Mouse (Mus musculus) hindbrain, embryonic 11.5 days (tissue): ENCODE data around the gene Cope. TPM values are rescaled to one million over a fixed set of nuclear protein-coding genes. Genes with fewer than 3 reads are reported as not detected.

ENCODE experiments used
- ATAC-seq: fragments of 200-750 bp; cut with Nextera tagmentation; 2 replicates; pipeline ENCODE4 v1.8.0; 2017; ENCODE audit warnings: mild to moderate bottlenecking, moderate TSS enrichment, moderate library complexity; ENCODE audit not compliant: low FRiP score
- DNase-seq: peaks from one replicate; pipeline ENCODE4 v3.0.0-alpha.2; 2015; ENCODE audit warnings: low spot score
- H3K27ac ChIP-seq: fragments of 300-500 bp; sonication (generic); 2 replicates; pipeline ENCODE4 v1.5.1; 2014; ENCODE audit warnings: mild to moderate bottlenecking, low read depth, low read length
- H3K27me3 ChIP-seq: fragments of 300-500 bp; sonication (generic); 2 replicates; pipeline ENCODE4 v1.6.1; 2014; ENCODE audit warnings: mild to moderate bottlenecking, low read length, moderate library complexity, mixed read lengths; ENCODE audit not compliant: control insufficient read depth, insufficient read depth
- H3K36me3 ChIP-seq: fragments of 300-500 bp; sonication (generic); 2 replicates; pipeline ENCODE4 v1.6.1; 2014; ENCODE audit warnings: mild to moderate bottlenecking, low read length, moderate library complexity, mixed read lengths; ENCODE audit not compliant: control insufficient read depth, insufficient read depth
- H3K4me1 ChIP-seq: fragments of 300-500 bp; sonication (generic); replicated peaks from 2 replicates; pipeline ENCODE4 v1.6.1; 2014; ENCODE audit warnings: low read length, mixed read lengths; ENCODE audit not compliant: control insufficient read depth, insufficient read depth
- H3K4me2 ChIP-seq: fragments of 300-500 bp; sonication (generic); replicated peaks from 2 replicates; pipeline ENCODE4 v1.6.1; 2014; ENCODE audit warnings: mild to moderate bottlenecking, low read depth, low read length
- H3K4me3 ChIP-seq: fragments of 300-500 bp; sonication (generic); 2 replicates; pipeline ENCODE4 v1.5.1; 2014; ENCODE audit warnings: low read depth, low read length
- H3K9ac ChIP-seq: fragments of 300-500 bp; sonication (generic); 2 replicates; pipeline ENCODE4 v1.6.1; 2014; ENCODE audit warnings: low read depth, low read length
- H3K9me3 ChIP-seq: fragments of 300-500 bp; sonication (generic); 2 replicates; pipeline ENCODE4 v1.6.1; 2016; ENCODE audit warnings: low read length; ENCODE audit not compliant: control insufficient read depth
- WGBS: fragments of 180-500 bp; shearing (Covaris S2); extraction: QIAGEN DNeasy Blood & Tissue Kit; methylation state at CpG from one replicate; pipeline ENCODE4 v1.1.7; 2014; 5-methylcytosine and 5-hydroxymethylcytosine counted together
- polyA plus RNA-seq: library from polyadenylated mRNA; unstranded; fragments of >200 nt; fragmentation: Nextera tagmentation; extraction: Ambion mirVana; gene quantifications from 2 replicates; pipeline ENCODE4 v1.2.1, GENCODE M21; 2014

Gene Cope
- polyA plus RNA-seq, 1 experiment from 2014 or later, result 278 TPM

DNA sequence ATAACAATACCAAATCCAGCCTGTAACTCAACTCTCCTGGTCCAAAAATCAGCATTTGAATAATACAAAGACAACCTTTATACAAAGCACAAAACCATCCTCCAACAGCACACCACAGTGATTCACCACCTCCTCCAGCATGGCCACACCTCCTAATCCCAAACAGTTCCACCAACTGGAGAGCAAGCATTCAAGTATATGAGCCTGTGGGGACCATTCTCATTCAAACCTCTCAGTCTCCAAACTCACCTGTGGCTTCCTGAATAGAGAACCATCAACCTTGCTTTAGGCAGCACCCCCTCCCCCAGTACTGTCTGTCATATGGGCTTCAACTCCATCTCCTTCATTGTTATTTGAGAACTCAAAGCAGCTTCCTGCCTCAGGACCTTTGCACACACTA lies 28.0 kb upstream of the Cope start:
- Histone ChIP-seq H3K9me3 (no peaks in the 10 kb centered on the region), H3K27ac (no peak overlapping the region), H3K36me3 (no peaks in the 10 kb centered on the region), H3K4me3 (no peak overlapping the region), H3K27me3 (no peaks in the 10 kb centered on the region), H3K4me2 (no peak overlapping the region), H3K4me1 (no peaks in the 10 kb centered on the region), H3K9ac (no peak overlapping the region)
- no peak for DNase-seq
- no peak for ATAC-seq

DNA sequence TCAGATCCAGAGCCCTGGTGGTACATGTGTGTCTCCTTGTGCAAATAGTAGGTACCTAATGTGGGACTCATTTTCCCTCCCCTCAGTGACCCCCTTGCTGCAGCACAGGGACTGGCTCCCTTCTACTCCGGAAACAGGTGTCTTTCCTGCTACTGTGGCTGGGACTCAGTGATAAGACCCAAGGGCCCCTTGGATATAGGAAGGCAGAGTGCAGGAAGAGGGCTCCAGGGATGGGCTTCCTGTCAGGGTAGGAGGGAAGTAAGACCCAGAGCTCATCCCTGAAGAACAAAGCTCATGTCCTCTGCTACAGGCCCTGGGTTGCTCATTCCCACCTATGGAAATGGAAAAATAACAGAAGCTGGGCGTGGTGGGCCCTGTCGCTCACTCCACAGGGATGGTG lies 25.8 kb upstream of the Cope start:
- ATAC-seq (no peak), DNase-seq (no peak)
- H3K4me2 ChIP-seq, result no peak overlapping the region
- H3K4me3 ChIP-seq, result no peak overlapping the region
- 89% methylated on average over 3 of the region's 3 CpGs for WGBS
- H3K9me3 ChIP-seq, result no peaks in the 10 kb centered on the region
- no peaks in the 10 kb centered on the region for H3K27me3 ChIP-seq
- H3K36me3 ChIP-seq, result no peaks in the 10 kb centered on the region
- no peak overlapping the region for H3K27ac ChIP-seq
- H3K9ac ChIP-seq, result no peak overlapping the region
- no peaks in the 10 kb centered on the region for H3K4me1 ChIP-seq

DNA sequence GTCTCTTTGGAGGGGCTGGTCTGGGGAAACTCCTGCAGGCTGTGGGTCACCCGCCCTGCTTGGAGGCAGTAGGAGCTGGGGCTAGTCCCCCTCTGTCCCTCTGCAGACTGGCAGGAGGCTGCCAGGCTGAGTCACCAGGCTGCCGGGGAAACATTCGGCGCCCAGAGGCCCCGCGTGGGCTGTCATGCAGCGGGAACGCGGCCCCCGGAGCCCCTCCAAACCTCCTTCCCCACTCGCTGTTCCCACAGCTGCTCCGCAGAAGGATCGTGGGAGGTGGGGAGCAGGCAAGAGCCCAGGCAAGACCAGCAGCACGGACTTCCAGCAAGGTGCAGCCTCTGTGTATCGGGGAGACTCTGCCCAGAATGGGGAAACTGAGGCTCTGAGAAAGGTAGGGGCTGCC lies 24.1 kb upstream of the Cope start:
- DNase-seq (no peak), ATAC-seq (no peak)
- Histone ChIP-seq H3K4me2 (no peak overlapping the region), H3K9me3 (no peaks in the 10 kb centered on the region), H3K27me3 (no peaks in the 10 kb centered on the region), H3K4me3 (no peak overlapping the region), H3K9ac (no peak overlapping the region), H3K4me1 (no peaks in the 10 kb centered on the region), H3K27ac (no peak overlapping the region), H3K36me3 (no peaks in the 10 kb centered on the region)
- 65% methylated on average over 14 of the region's 15 CpGs for WGBS

- Histone ChIP-seq H3K9me3 (no peaks in the 10 kb centered on the region), H3K27ac (no peak overlapping the region), H3K4me2 (no peak overlapping the region), H3K4me3 (no peak overlapping the region), H3K36me3 (no peaks in the 10 kb centered on the region), H3K9ac (no peak overlapping the region), H3K27me3 (no peaks in the 10 kb centered on the region), H3K4me1 (0 out of 2 replicates have a peak, but pooled peaks cover under 1% of the 10 kb centered on the region)
- DNase-seq, result no peak
- WGBS, result 70% methylated on average over 8 of the region's 8 CpGs
- no peak for ATAC-seq
These were observed 23.1 kb upstream of the Cope start for GRCm38 (mm10) chr8:70279266-70279665.

- Histone ChIP-seq H3K27ac (no peak overlapping the region), H3K4me2 (no peak overlapping the region), H3K9ac (no peak overlapping the region), H3K9me3 (no peaks in the 10 kb centered on the region), H3K4me3 (no peak overlapping the region), H3K27me3 (no peaks in the 10 kb centered on the region), H3K4me1 (peaks cover 5% of the 10 kb centered on the region; the same call in 1 of the 2 replicates), H3K36me3 (peaks cover 3% of the 10 kb centered on the region)
- no peak for DNase-seq
- no peak for ATAC-seq
- WGBS, result 51% methylated on average over 3 of the region's 3 CpGs
These were observed 21.3 kb upstream of the Cope start for GRCm38 (mm10) chr8:70281001-70281400.

DNA sequence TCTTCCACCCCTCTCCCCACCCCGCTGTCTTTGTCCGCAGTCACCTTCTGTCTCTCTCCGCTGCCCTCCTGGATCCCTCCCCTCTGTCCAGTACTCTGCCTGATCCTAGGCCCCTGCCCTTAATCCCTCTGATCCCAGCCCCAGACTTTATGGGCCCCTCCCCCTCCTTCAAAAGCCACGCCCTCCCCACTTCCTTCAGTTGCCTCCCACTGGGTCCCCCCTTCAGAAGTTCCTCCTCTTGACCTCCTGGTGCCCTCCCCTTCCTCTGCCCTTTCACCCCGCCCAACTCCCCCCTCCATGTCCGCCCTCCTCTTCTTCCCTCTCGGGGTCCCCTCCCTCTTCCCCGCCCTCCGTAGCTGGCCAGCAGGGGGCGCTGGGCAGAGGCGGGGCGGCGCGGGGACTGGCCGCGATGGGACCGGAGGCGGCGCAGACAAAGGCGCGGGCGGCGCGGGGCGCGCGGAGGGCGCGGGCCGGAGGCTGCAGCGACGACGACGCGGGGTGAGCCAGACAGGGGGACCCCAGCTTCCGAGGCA lies 19.6 kb upstream of the Cope start, which contains the start of gene Homer3:
Homer3 (plus strand) TSS at position 225 of the 533 bp plus-strand sequence.
- peak; percentile 90 for ATAC-seq
- Histone ChIP-seq H3K36me3 (peaks cover 13% of the 10 kb centered on the region), H3K4me1 (peaks cover 5% of the 10 kb centered on the region; the same call in 1 of the 2 replicates), H3K4me2 (peak within 1 kb of the TSS; percentile 83), H3K9me3 (no peaks in the 10 kb centered on the region), H3K4me3 (peak within 1 kb of the TSS; percentile 91), H3K27me3 (no peaks in the 10 kb centered on the region), H3K9ac (peak within 1 kb of the TSS; percentile 98), H3K27ac (peak within 1 kb of the TSS; percentile 68; the same call in 1 of the 2 replicates)
- peak; percentile 94 for DNase-seq
- WGBS, result 1% methylated on average over 33 of the region's 36 CpGs

DNA sequence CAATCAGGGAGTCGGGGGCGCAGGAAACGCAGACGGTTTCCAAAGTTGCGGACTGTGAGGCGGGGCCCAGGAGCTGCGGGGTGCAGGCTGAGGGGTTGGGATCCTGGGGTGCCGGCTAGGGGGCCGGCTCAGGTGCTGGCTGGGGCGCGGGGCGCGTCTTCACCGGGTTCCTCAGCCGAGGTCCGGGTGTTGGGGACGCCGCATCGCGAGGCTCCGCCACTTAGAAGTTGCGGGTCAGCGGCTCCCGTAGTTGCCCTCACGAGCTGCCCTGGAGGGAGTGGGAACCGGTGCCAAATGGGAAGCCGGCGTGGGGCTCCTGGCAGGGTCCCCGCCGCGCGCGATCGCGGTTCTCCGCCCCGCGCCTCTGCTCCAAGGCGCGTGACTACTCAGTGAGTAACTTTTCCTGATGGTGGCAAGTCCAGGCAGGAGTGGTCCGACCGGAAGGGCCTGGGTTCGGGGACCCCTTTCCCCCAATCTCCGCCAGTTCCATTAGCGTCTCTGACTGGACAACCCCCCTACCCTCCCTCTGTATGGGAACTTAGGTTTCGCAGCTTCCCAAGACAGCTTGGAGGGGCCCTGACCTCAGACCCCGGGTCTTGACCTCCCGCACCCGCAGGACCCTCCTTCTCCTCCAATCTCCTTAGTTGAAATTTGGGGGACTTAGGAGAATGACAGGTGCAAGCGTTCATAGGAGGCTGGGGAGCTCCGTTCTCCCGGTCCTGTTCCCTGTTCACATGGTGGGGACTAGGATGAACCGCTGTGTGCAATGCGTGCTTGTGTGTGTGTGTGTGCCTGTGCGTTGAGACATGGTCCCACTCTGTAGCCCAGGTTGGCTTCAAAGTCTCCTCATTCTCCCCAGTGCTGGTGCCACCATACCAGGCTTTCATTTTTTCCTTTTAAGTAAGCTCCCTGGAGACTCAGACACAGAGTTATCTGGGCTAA lies 18.9 kb upstream of the Cope start:
- ATAC-seq (peak; percentile 74), DNase-seq (peak; percentile 54)
- Histone ChIP-seq H3K36me3 (peaks cover 15% of the 10 kb centered on the region), H3K27me3 (no peaks in the 10 kb centered on the region), H3K4me2 (peak overlapping the region; percentile 83), H3K9me3 (no peaks in the 10 kb centered on the region), H3K9ac (peak overlapping the region; percentile 98), H3K4me1 (peaks cover 5% of the 10 kb centered on the region; the same call in 1 of the 2 replicates), H3K4me3 (peak overlapping the region; percentile 91), H3K27ac (peak overlapping the region; percentile 68; the same call in 1 of the 2 replicates)
- under 1% methylated on average over 52 of the region's 55 CpGs for WGBS

DNA sequence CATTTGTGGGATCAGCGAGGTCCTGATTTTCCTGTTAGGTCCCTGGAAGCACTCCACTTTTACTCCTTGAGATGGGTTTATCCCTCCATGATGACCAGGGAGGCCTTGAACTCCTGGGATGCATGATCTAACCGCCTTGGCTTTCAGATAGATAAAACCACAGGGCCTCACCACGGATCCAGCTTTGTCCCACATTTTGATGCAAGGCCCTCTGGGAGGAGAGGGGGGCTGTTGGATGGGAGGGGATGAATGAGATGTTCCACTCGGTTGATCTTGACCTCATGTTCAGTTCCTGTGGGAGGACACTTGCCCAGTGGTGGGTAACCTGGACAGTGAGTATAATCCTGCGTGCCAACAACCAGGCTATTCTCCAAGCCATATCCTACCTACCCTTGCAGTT lies 17.9 kb upstream of the Cope start:
- no peak for DNase-seq
- 78% methylated on average over 5 of the region's 5 CpGs for WGBS
- Histone ChIP-seq H3K4me3 (peak overlapping the region; percentile 12; the same call in 1 of the 2 replicates), H3K9me3 (no peaks in the 10 kb centered on the region), H3K4me2 (peak overlapping the region; percentile 83; the same call in 1 of the 2 replicates), H3K27ac (no peak overlapping the region), H3K9ac (no peak overlapping the region), H3K27me3 (no peaks in the 10 kb centered on the region), H3K36me3 (peaks cover 15% of the 10 kb centered on the region), H3K4me1 (peaks cover 5% of the 10 kb centered on the region; the same call in 1 of the 2 replicates)
- no peak for ATAC-seq
